Mouse (Mus musculus) forebrain, embryonic 15.5 days (tissue): ENCODE results near the gene Acp6. TPM values are rescaled to one million over a fixed set of nuclear protein-coding genes. Genes with fewer than 3 reads are reported as not detected.

ENCODE experiments used
- polyA plus RNA-seq: library from polyadenylated mRNA; unstranded; fragments of >200 nt; fragmentation: Nextera tagmentation; extraction: Ambion mirVana; gene quantifications from 2 replicates; pipeline ENCODE4 v1.2.1, GENCODE M21; 2015

The Acp6 gene
- polyA plus RNA-seq, 1 experiment from 2014 or later, result 26.6 TPM

Other genes starting within 250 kb of the Acp6 start
- gene Gja8, start 232.8 kb upstream of the Acp6 start, polyA plus RNA-seq, result 0.03 TPM in 2 replicates
- gene Bcl9, start 139.1 kb downstream of the Acp6 start, polyA plus RNA-seq, result 111 and 113 TPM in 2 replicates